Mouse (Mus musculus) liver, embryonic 13.5 days (tissue): ENCODE measurements around the gene Prss54. TPM values are rescaled to one million over a fixed set of nuclear protein-coding genes. Genes with fewer than 3 reads are reported as not detected.
A peak's percentile ranks its signal among the peaks of the same experiment; 100 is the strongest.

Experiments used
- ATAC-seq: fragments of 200-750 bp; cut with Nextera tagmentation; 2 replicates; pipeline ENCODE4 v1.8.0; 2017; ENCODE audit warnings: low read depth, mild to moderate bottlenecking, moderate number of reproducible peaks, moderate library complexity
- DNase-seq: peaks from one replicate; pipeline ENCODE4 v3.0.0; 2022
- H3K27ac ChIP-seq: fragments of 300-500 bp; sonication (generic); 2 replicates; pipeline ENCODE4 v1.5.1; 2015; ENCODE audit warnings: moderate library complexity, mild to moderate bottlenecking, inconsistent platforms
- H3K27me3 ChIP-seq: fragments of 300-500 bp; sonication (generic); 2 replicates; pipeline ENCODE4 v1.6.1; 2015; ENCODE audit warnings: mild to moderate bottlenecking, inconsistent platforms
- H3K36me3 ChIP-seq: fragments of 300-500 bp; sonication (generic); 2 replicates; pipeline ENCODE4 v1.6.1; 2015; ENCODE audit warnings: mild to moderate bottlenecking, inconsistent platforms
- H3K4me1 ChIP-seq: fragments of 300-500 bp; sonication (generic); replicated peaks from 2 replicates; pipeline ENCODE4 v1.6.1; 2015; ENCODE audit warnings: inconsistent platforms
- H3K4me2 ChIP-seq: fragments of 300-500 bp; sonication (generic); 2 replicates; pipeline ENCODE4 v1.6.1; 2015; ENCODE audit warnings: inconsistent platforms, mild to moderate bottlenecking, moderate library complexity
- H3K4me3 ChIP-seq: fragments of 300-500 bp; sonication (generic); replicated peaks from 2 replicates; pipeline ENCODE4 v1.5.1; 2015; ENCODE audit warnings: mild to moderate bottlenecking, inconsistent platforms
- H3K9ac ChIP-seq: fragments of 300-500 bp; sonication (generic); 2 replicates; pipeline ENCODE4 v1.6.1; 2015; ENCODE audit warnings: mild to moderate bottlenecking, inconsistent platforms
- H3K9me3 ChIP-seq: fragments of 300-500 bp; sonication (generic); replicated peaks from 2 replicates; pipeline ENCODE4 v1.6.1; 2016; ENCODE audit warnings: inconsistent platforms
- WGBS: fragments of 180-500 bp; shearing (Covaris S2); methylation state at CpG from one replicate; pipeline ENCODE4 v1.1.7; 2015; ENCODE audit not compliant: insufficient replicate concordance; 5-methylcytosine and 5-hydroxymethylcytosine counted together
- polyA plus RNA-seq: library from polyadenylated mRNA; unstranded; fragments of >200 nt; fragmentation: Nextera tagmentation; extraction: Ambion mirVana; gene quantifications from 2 replicates; pipeline ENCODE4 v1.2.1, GENCODE M21; 2015

Prss54 gene
- polyA plus RNA-seq, 1 experiment from 2014 or later, result not detected

DNA sequence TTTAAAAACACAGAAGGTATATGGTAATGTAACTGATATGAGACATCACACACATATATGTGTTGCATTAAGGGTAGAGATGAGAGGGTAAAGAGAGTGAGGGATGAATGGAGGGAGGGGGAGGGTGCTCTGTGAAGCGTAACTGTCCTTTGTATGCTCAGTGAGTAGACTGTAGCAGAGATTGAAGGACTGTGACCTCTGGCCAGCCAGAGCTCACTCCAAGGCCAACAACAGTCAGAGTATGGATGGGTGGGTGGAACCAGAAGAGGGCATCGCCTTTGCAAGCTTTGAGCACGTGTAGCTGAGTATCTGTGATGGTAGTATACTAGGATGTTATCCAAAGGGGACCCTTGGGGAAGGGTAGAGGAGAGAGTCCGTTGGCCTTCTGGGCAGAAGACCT lies 24.6 kb downstream of the Prss54 start:
- 59% methylated on average over 4 of the region's 4 CpGs for WGBS
- Histone ChIP-seq H3K9me3 (no peaks in the 10 kb centered on the region), H3K4me2 (no peak overlapping the region), H3K4me1 (no peaks in the 10 kb centered on the region), H3K9ac (no peak overlapping the region), H3K27me3 (no peaks in the 10 kb centered on the region), H3K4me3 (no peak overlapping the region), H3K27ac (no peak overlapping the region), H3K36me3 (no peaks in the 10 kb centered on the region)
- ATAC-seq, result peak; percentile 64; the same call in 1 of the 2 replicates
- DNase-seq, result no peak

DNA sequence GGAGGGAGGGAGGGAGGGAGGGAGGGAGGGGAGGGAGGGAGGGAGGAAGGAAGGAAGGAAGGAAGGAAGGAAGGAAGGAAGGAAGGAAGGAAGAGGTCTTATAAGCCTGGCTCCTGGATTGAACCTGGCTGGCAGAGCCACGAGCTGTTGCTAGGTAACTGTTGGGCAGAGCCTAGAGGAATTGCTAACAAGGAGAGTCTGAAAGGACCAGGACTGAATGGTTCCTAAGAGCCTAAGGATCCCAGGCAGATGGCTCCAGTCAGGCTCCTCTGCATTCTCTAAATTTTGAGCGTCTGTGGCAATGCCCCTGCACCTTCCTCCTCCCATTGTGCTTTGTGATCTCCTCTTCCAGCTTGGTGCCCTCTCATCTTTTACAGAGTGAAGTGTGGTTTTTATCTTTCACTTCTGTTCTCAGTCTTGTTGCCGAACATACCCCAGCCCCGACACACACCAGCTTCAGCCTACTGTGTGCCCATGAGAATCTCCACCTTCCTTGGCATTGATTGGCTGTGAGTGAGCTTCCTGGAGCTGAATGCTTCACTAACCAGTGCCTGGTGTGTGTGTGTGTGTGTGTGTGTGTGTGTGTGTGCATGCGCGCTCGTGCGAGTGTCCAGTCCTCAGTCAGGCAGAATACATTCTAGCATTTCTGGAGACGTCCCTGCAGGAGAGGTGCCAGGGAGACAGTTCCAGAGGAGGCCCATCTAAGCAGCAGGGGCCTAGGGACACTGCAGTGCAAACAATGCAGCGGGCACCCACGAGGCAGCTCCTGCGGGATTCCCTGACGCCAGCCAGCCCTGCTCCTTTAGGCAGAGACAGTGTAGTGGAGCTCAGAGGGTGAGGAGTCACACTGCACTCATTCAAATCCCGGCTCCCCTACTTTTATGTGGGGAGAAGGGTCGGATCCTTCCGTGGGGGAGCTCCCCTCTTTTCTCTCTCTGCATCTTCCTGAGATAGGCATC lies 26.0 kb downstream of the Prss54 start:
- Histone ChIP-seq H3K36me3 (no peaks in the 10 kb centered on the region), H3K4me3 (no peak overlapping the region), H3K27me3 (no peaks in the 10 kb centered on the region), H3K9ac (no peak overlapping the region), H3K27ac (no peak overlapping the region), H3K9me3 (no peaks in the 10 kb centered on the region), H3K4me1 (no peaks in the 10 kb centered on the region), H3K4me2 (no peak overlapping the region)
- WGBS, result 64% methylated on average over 16 of the region's 16 CpGs
- DNase-seq (no peak), ATAC-seq (no peak)

DNA sequence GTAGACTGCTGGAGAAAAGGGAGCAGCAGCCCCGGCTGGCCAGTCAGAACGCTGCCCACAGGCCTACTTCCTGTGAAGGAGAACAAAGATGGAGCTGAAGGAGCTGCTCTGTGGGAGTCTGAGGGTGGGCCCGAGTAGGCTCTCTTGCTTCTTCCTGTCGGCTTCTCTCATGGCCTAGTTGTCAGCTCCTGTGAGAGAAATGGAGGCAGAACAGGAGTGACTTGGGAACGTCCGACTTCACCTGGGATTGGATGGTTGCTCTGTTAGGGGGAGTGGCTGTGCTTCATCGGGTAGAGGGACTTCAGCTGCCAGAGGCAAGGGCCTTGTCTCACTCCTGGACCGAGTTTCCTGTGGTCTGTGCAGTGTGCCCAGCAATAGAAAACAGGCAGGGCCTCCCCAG lies 28.2 kb downstream of the Prss54 start:
- WGBS, result 44% methylated on average over 8 of the region's 8 CpGs

DNA sequence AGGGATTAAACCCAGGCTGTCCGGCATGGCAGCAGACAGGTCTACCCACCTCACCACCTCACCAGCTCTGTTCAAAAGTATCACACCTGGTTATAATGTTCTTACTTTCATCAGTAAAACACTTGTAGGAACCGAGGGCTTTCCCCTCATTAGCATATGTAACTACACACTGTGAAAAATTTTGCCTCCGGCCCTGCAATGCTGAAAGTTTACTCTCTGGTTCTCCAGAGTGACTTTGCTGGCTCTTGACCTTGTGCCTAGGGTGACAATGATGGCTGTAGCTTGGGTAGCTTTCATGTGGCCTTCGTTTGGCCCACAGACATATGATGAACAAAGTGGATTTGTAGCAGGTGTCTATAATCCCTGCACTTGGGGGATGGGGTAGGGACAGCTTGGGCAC lies 29.2 kb downstream of the Prss54 start:
- H3K4me2 ChIP-seq, result no peak overlapping the region
- no peak overlapping the region for H3K27ac ChIP-seq
- 64% methylated on average over 4 of the region's 4 CpGs for WGBS
- no peaks in the 10 kb centered on the region for H3K9me3 ChIP-seq
- no peak overlapping the region for H3K9ac ChIP-seq
- H3K27me3 ChIP-seq, result no peaks in the 10 kb centered on the region
- H3K36me3 ChIP-seq, result no peaks in the 10 kb centered on the region
- ATAC-seq, result no peak
- no peak overlapping the region for H3K4me3 ChIP-seq
- no peak for DNase-seq
- H3K4me1 ChIP-seq, result no peaks in the 10 kb centered on the region

More for the DNA sequence above, 28.2 kb downstream of the Prss54 start:
- no peaks in the 10 kb centered on the region for H3K4me1 ChIP-seq
- no peaks in the 10 kb centered on the region for H3K27me3 ChIP-seq
- no peak overlapping the region for H3K27ac ChIP-seq
- H3K9me3 ChIP-seq, result no peaks in the 10 kb centered on the region
- DNase-seq, result no peak
- no peak overlapping the region for H3K9ac ChIP-seq
- ATAC-seq, result no peak
- no peaks in the 10 kb centered on the region for H3K36me3 ChIP-seq
- H3K4me2 ChIP-seq, result no peak overlapping the region
- no peak overlapping the region for H3K4me3 ChIP-seq

DNA sequence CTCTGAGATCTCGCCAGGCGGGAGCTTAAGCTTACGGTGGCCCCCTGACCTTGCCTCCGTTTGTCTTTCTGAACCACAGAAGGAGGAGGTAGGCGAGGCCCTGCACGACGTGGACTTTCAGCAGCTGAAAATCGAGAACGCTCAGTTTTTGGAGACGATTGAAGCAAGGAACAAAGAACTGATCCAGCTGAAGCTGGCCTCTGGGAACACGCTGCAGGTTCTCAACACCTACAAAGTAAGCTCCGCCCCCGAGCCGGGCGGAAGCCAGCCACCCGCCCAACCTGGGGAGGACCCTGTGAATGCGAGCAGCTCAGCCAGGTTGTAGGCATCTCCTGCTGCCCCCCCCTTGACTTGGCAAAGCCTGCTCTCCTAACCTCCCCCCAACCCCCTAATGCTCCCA lies 30.3 kb downstream of the Prss54 start:
- Histone ChIP-seq H3K4me3 (no peak overlapping the region), H3K27ac (no peak overlapping the region), H3K9me3 (no peaks in the 10 kb centered on the region), H3K4me2 (no peak overlapping the region), H3K36me3 (no peaks in the 10 kb centered on the region), H3K4me1 (no peaks in the 10 kb centered on the region), H3K27me3 (no peaks in the 10 kb centered on the region), H3K9ac (no peak overlapping the region)
- DNase-seq (no peak), ATAC-seq (no peak)
- 69% methylated on average over 17 of the region's 17 CpGs for WGBS

DNA sequence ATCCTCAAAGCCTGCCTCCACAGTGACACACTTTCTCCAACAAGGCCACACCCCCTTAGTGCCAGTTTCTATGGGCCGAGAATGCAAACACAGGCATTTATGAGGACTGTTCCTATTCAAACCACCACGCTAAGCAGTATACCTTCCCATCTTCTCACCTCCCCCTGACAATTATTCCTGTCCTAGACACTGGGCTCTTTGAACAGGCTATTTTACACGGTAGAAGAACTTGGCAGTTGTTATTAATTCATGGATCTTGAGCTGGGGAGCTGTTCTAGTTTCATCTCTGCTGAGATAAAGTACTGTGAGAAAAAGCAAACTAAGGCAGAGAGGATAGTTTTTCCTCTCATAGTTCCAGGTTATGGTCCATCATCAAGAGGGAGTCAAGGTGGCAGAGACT lies 33.1 kb downstream of the Prss54 start:
- WGBS, result 65% methylated on average over 3 of the region's 3 CpGs
- no peaks in the 10 kb centered on the region for H3K4me1 ChIP-seq
- ATAC-seq (no peak), DNase-seq (no peak)
- no peak overlapping the region for H3K27ac ChIP-seq
- no peaks in the 10 kb centered on the region for H3K36me3 ChIP-seq
- H3K27me3 ChIP-seq, result no peaks in the 10 kb centered on the region
- H3K9ac ChIP-seq, result no peak overlapping the region
- no peaks in the 10 kb centered on the region for H3K9me3 ChIP-seq
- no peak overlapping the region for H3K4me2 ChIP-seq
- no peak overlapping the region for H3K4me3 ChIP-seq

DNA sequence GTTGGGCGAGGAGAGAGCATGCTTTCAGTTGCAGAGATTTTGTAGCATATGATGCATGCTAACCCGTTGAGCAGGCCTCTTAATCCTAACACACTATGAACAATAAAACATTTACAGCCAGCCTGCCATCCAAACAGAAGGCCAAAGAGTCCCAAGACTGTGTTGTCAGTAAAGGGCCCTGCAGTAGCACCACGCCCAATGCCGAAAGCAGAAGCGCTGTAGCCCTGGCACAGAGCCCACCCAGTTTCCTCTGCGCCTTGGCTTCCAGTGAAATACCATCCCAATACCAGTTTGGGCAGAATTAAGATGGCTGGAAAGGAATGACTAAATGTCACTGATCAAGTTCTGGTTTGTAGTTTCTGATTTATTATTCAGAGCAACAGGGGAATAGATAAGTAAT lies 33.9 kb downstream of the Prss54 start:
- DNase-seq, result no peak
- H3K4me2 ChIP-seq, result no peak overlapping the region
- 74% methylated on average over 6 of the region's 6 CpGs for WGBS
- no peak for ATAC-seq
- no peaks in the 10 kb centered on the region for H3K27me3 ChIP-seq
- no peak overlapping the region for H3K27ac ChIP-seq
- no peaks in the 10 kb centered on the region for H3K36me3 ChIP-seq
- no peak overlapping the region for H3K4me3 ChIP-seq
- H3K4me1 ChIP-seq, result no peaks in the 10 kb centered on the region
- no peak overlapping the region for H3K9ac ChIP-seq
- no peaks in the 10 kb centered on the region for H3K9me3 ChIP-seq

DNA sequence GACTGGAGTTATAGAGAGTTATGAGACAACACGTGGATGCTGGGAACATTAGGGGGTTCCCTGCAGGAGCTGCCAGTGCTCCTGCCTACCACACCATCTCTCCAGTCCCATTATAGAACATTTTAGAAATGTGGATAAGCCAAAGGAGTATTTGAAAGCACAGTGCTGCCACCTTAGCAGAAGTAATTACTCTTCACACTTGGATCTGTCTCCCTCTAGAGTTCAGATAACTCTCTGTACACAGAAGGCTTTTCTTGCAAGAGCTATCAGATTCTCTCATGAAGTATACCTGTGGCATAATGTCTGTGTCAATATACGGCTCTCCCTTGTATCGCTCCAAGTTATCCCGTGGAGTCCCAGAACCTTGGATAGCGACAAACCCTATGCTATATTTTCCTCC lies 36.7 kb downstream of the Prss54 start:
- DNase-seq, result no peak
- WGBS, result 74% methylated on average over 5 of the region's 5 CpGs
- no peaks in the 10 kb centered on the region for H3K4me1 ChIP-seq
- H3K9ac ChIP-seq, result no peak overlapping the region
- H3K36me3 ChIP-seq, result no peaks in the 10 kb centered on the region
- H3K4me3 ChIP-seq, result no peak overlapping the region
- no peak overlapping the region for H3K4me2 ChIP-seq
- H3K9me3 ChIP-seq, result no peaks in the 10 kb centered on the region
- no peak overlapping the region for H3K27ac ChIP-seq
- H3K27me3 ChIP-seq, result no peaks in the 10 kb centered on the region
- no peak for ATAC-seq

DNA sequence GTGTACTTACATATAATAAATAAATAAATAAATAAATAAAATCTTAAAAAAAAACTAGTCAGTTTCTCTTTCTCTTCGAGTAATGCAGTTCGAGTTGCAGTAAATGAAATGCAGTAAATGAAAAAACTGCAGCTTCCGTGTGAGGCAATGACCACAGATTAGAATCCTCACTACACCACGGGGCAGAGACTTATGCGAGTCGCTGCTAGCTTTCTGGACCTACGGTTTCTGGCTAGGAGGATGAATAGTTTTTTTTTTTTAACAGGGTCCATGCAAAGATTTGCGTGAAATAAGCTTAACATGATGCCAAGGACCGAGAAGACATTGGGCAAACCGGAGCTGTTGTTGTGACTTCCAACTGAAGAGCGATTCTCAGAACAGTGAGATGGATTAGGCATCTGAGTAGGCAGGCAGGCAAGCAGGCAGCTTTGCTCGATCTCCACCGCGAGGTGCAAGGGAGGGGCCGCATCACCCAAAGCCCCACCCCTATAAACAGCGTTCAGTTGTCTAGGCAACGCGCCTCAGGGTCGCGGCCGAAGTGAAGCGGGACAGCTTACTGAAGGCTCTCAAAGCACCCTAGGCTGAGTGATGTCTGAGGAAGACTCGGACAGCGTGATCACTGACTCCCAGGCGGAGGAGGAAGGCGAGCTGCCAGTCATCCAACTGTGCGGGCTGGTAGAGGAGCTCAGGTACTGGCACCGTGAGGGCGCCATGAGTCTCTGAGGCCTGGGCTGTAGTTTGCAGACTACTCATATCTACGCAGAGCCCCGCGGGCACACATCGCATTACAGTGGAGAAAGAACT lies 42.4 kb downstream of the Prss54 start, which contains the start of gene Ccdc113:
TSS of gene Ccdc113 (plus strand) at position 502 of the 804 bp plus-strand sequence.
- H3K4me2 ChIP-seq, result peak within 1 kb of the TSS; percentile 63
- H3K36me3 ChIP-seq, result no peaks in the 10 kb centered on the region
- H3K9ac ChIP-seq, result peak within 1 kb of the TSS; percentile 26; the same call in 1 of the 2 replicates
- DNase-seq (peak; percentile 8), ATAC-seq (peak; percentile 58)
- H3K4me1 ChIP-seq, result peaks cover 7% of the 10 kb centered on the region
- H3K9me3 ChIP-seq, result no peaks in the 10 kb centered on the region
- H3K27ac ChIP-seq, result no peak within 1 kb of the TSS
- peak within 1 kb of the TSS; percentile 45 for H3K4me3 ChIP-seq
- 0 out of 2 replicates have a peak, but pooled peaks cover 2% of the 10 kb centered on the region for H3K27me3 ChIP-seq
- WGBS, result 9% methylated on average over 33 of the region's 33 CpGs

DNA sequence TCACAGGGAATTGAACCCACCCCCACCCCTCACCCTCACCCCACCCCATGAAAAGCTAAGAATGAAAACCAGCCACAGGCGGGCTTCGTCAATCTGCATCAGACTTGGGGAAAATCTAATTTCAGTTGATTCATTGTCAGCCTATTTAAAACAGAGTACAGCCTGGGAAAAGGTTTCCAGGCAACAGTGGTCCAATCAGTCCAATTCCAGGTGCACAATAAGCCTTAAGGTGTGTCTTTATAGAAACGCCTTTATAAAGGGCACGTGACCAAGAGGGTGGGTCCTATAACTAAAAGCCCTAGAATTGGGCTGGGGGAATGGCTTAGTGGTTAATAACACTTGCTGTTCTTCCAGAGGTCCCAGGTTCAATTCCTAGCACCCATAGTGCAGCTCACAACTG lies 43.9 kb downstream of the Prss54 start:
- Histone ChIP-seq H3K27ac (no peak overlapping the region), H3K4me3 (no peak overlapping the region), H3K9me3 (no peaks in the 10 kb centered on the region), H3K4me2 (no peak overlapping the region), H3K9ac (no peak overlapping the region), H3K4me1 (peaks cover 7% of the 10 kb centered on the region), H3K36me3 (no peaks in the 10 kb centered on the region), H3K27me3 (0 out of 2 replicates have a peak, but pooled peaks cover 2% of the 10 kb centered on the region)
- WGBS, result 67% methylated on average over 4 of the region's 4 CpGs
- ATAC-seq (no peak), DNase-seq (no peak)

DNA sequence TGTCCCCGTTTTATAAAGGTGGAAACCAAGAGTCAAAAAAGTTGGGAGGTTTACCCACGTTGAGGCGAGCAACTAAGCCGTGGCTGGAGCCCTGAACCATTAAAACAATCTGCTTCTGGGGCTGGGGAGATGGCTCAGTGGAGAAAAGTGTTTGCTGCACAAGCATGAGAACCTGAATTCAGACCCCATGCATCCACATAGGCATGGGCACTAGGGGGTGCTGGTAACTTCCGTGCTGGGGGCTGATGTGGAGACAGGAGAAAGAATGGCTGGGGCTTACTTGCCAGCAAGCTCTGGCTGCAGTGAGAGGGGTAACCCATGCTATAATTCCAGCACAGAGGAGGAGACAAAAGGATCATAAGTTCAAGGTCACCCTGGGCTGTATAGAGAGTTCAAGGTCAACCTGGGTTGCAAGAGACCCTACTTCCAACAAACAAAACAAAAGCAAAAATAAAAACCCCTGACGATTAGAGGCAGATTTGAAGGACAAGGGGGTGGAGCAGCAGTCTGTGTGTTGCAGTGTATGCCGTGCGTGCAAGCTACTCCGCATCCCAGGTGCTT lies 47.3 kb downstream of the Prss54 start:
- Histone ChIP-seq H3K9ac (no peak overlapping the region), H3K36me3 (no peaks in the 10 kb centered on the region), H3K27ac (no peak overlapping the region), H3K4me3 (no peak overlapping the region), H3K9me3 (no peaks in the 10 kb centered on the region), H3K4me1 (peaks cover 3% of the 10 kb centered on the region), H3K4me2 (no peak overlapping the region), H3K27me3 (peaks cover 2% of the 10 kb centered on the region; the same call in 1 of the 2 replicates)
- ATAC-seq (no peak), DNase-seq (no peak)
- WGBS, result 55% methylated on average over 9 of the region's 9 CpGs
